Mouse (Mus musculus): ENCODE data around the gene Kdm8. TPM values are rescaled to one million over a fixed set of nuclear protein-coding genes. Genes with fewer than 3 reads are reported as not detected.
A peak's percentile ranks its signal among the peaks of the same experiment; 100 is the strongest.

Gene Kdm8
- total and polyA plus RNA-seq, 3 experiments: 1.2 to 4.5 (median 2.1) TPM

DNA sequence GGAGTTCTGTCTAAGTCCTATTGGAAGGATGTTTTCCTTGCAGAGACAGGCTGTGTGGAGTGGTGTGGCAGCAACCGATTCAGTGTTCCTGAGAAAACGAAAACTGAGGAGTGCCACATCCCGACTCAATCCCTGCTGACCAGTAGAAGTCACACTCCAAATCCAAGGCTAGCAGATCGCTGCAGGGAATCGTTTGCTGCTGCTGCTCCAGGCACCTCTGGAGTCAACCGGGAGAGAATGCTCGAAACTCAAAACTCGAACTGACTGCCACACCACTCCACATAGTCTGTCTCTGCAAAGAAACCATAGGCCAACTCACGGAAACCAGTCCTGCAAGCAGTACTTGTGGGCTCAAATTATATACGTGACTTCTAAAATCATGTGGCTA is 406 bp upstream of the Kdm8 start:
- DNase-seq (ENCODE audit: low spot score) (no peak), ATAC-seq (ENCODE audit: extremely low read depth, insufficient number of reproducible peaks, low FRiP score, poor library complexity, severe bottlenecking) (no peak)
- H3K36me3 ChIP-seq (replicated peaks): peaks cover 17% of the 10 kb centered on the region
- no peak for TF ChIP-seq GATA2 (IDR thresholded peaks at IDR 0.05; ENCODE audit: borderline replicate concordance, low read depth, low read length)
- TF ChIP-seq CTCF (IDR thresholded peaks at IDR 0.05; ENCODE audit: low read depth, low read length): no peak
- TF ChIP-seq TAL1 (conservative IDR thresholded peaks at IDR 0.05; ENCODE audit: low read depth, low read length): no peak
- TF ChIP-seq POLR2AphosphoS5 (IDR thresholded peaks at IDR 0.05; ENCODE audit: insufficient replicate concordance, low read depth, low read length): no peak
- TF ChIP-seq GATA1 (IDR thresholded peaks at IDR 0.05; ENCODE audit: borderline replicate concordance, low read length): no peak
- H3K4me1 ChIP-seq (ENCODE audit: insufficient read depth, low read depth, low read length): peaks cover 37% of the 10 kb centered on the region
- peaks cover 10% of the 10 kb centered on the region for H3K9me3 ChIP-seq (replicated peaks)
- H3K27me3 ChIP-seq (ENCODE audit: insufficient read depth, low read length): no peaks in the 10 kb centered on the region
- H3K4me3 ChIP-seq (ENCODE audit: low read depth, low read length): peak overlapping the region; percentile 76

DNA sequence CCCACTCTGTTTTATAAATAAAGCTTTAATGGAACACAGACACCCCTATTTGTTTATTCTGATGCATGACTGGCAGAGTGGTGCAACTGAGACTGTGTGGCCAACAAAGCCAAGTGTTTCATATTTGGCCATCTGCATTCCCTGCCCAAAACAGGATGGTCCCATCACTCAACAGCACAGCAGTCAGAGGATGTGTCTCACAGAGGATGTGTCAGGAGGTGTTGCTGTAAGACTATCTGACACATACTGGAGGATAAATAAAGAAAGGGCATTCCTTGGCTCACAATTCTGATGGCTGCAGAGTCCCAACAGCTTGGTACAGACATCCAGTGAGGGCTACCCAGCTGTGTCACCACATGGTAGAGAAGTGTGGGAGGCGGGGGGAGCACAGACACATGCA is 6.2 kb downstream of the Kdm8 start:
- H3K9me3 ChIP-seq (replicated peaks): peaks cover 6% of the 10 kb centered on the region
- DNase-seq (ENCODE audit: low spot score) (no peak), ATAC-seq (ENCODE audit: extremely low read depth, insufficient number of reproducible peaks, low FRiP score, poor library complexity, severe bottlenecking) (no peak)
- H3K4me1 ChIP-seq (ENCODE audit: insufficient read depth, low read depth, low read length): peaks cover 14% of the 10 kb centered on the region
- no peaks in the 10 kb centered on the region for H3K27me3 ChIP-seq (ENCODE audit: insufficient read depth, low read length)
- H3K36me3 ChIP-seq (replicated peaks): peaks cover 78% of the 10 kb centered on the region
- H3K4me3 ChIP-seq (ENCODE audit: low read depth, low read length): no peak overlapping the region
- TF ChIP-seq GATA2 (IDR thresholded peaks at IDR 0.05; ENCODE audit: borderline replicate concordance, low read depth, low read length) (no peak), CTCF (IDR thresholded peaks at IDR 0.05; ENCODE audit: low read depth, low read length) (no peak), POLR2AphosphoS5 (IDR thresholded peaks at IDR 0.05; ENCODE audit: insufficient replicate concordance, low read depth, low read length) (no peak), TAL1 (conservative IDR thresholded peaks at IDR 0.05; ENCODE audit: low read depth, low read length) (no peak), GATA1 (IDR thresholded peaks at IDR 0.05; ENCODE audit: borderline replicate concordance, low read length) (no peak)

- peaks cover 4% of the 10 kb centered on the region for H3K9me3 ChIP-seq (replicated peaks)
- no peaks in the 10 kb centered on the region for H3K27me3 ChIP-seq (ENCODE audit: insufficient read depth, low read length)
- peaks cover 80% of the 10 kb centered on the region for H3K36me3 ChIP-seq (replicated peaks)
- no peak overlapping the region for H3K4me3 ChIP-seq (ENCODE audit: low read depth, low read length)
- no peak for DNase-seq (ENCODE audit: low spot score)
- H3K4me1 ChIP-seq (ENCODE audit: insufficient read depth, low read depth, low read length): peaks cover 13% of the 10 kb centered on the region; the same call in 1 of the 2 replicates
- no peak for ATAC-seq (ENCODE audit: extremely low read depth, insufficient number of reproducible peaks, low FRiP score, poor library complexity, severe bottlenecking)
- TF ChIP-seq CTCF (IDR thresholded peaks at IDR 0.05; ENCODE audit: low read depth, low read length) (no peak), GATA2 (IDR thresholded peaks at IDR 0.05; ENCODE audit: borderline replicate concordance, low read depth, low read length) (no peak)
Measured at GRCm38 (mm10) chr7:125451078-125451477, 6.6 kb downstream of the Kdm8 start.

DNA sequence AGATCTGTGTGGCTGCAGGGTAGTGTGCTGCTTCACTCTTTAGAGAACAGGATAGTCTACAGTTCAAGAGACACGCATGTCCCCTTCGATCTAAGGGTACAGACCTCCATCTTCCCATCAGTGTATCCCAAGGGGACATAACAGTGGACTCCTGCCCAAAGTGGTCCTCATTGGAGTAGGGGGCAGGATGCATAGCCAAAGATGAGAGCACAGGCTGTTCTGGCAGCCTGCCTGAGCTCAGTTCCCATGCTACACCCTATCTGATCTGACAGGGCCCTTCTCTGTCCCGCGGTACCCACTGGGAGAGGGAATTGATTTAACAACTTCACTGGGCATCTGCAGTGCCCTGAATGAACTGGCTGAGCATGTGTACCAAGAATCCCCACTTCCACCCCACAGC is 9.2 kb downstream of the Kdm8 start:
- Histone ChIP-seq H3K4me3 (ENCODE audit: low read depth, low read length) (no peak overlapping the region), H3K4me1 (ENCODE audit: insufficient read depth, low read depth, low read length) (peaks cover 9% of the 10 kb centered on the region; the same call in 1 of the 2 replicates), H3K36me3 (replicated peaks) (peaks cover 81% of the 10 kb centered on the region), H3K27me3 (ENCODE audit: insufficient read depth, low read length) (no peaks in the 10 kb centered on the region), H3K9me3 (replicated peaks) (no peaks in the 10 kb centered on the region)
- ATAC-seq (ENCODE audit: extremely low read depth, insufficient number of reproducible peaks, low FRiP score, poor library complexity, severe bottlenecking) (no peak), DNase-seq (ENCODE audit: low spot score) (no peak)
- no peak for TF ChIP-seq TAL1 (conservative IDR thresholded peaks at IDR 0.05; ENCODE audit: low read depth, low read length)
- no peak for TF ChIP-seq GATA1 (IDR thresholded peaks at IDR 0.05; ENCODE audit: borderline replicate concordance, low read length)
- TF ChIP-seq CTCF (IDR thresholded peaks at IDR 0.05; ENCODE audit: low read depth, low read length): no peak
- no peak for TF ChIP-seq POLR2AphosphoS5 (IDR thresholded peaks at IDR 0.05; ENCODE audit: insufficient replicate concordance, low read depth, low read length)

DNA sequence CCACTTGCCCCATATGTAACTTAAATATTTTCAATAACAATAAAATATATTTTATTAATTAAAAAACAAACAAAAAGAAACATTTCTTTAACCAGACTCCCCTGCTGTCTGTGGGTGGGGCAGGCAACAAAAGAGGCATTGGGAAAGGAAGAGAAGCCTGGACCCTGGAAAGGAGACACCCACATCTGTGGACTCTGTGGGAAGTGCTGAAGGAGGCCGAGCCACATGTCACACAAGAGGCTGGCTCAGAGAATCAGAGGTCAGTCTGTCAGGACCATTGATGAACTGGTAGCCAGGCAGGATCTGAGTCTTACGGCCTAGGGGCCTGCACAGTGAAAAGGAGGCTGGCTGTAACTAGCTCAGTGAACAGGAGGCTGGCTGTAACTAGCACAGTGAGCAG is 17.7 kb downstream of the Kdm8 start:
- Histone ChIP-seq H3K9me3 (replicated peaks) (no peaks in the 10 kb centered on the region), H3K36me3 (replicated peaks) (peaks cover 57% of the 10 kb centered on the region), H3K4me1 (ENCODE audit: insufficient read depth, low read depth, low read length) (peaks cover 4% of the 10 kb centered on the region; the same call in 1 of the 2 replicates), H3K27me3 (ENCODE audit: insufficient read depth, low read length) (no peaks in the 10 kb centered on the region), H3K4me3 (ENCODE audit: low read depth, low read length) (no peak overlapping the region)
- ATAC-seq (ENCODE audit: extremely low read depth, insufficient number of reproducible peaks, low FRiP score, poor library complexity, severe bottlenecking) (no peak), DNase-seq (ENCODE audit: low spot score) (no peak)
- no peak for TF ChIP-seq POLR2AphosphoS5 (IDR thresholded peaks at IDR 0.05; ENCODE audit: insufficient replicate concordance, low read depth, low read length)
- TF ChIP-seq TAL1 (conservative IDR thresholded peaks at IDR 0.05; ENCODE audit: low read depth, low read length): no peak
- TF ChIP-seq GATA1 (IDR thresholded peaks at IDR 0.05; ENCODE audit: borderline replicate concordance, low read length): no peak
- no peak for TF ChIP-seq CTCF (IDR thresholded peaks at IDR 0.05; ENCODE audit: low read depth, low read length)
- no peak for TF ChIP-seq GATA2 (IDR thresholded peaks at IDR 0.05; ENCODE audit: borderline replicate concordance, low read depth, low read length)

GRCm38 (mm10) chr7:125469937-125470336 is 25.5 kb downstream of the Kdm8 start:
- Histone ChIP-seq H3K9me3 (replicated peaks) (no peaks in the 10 kb centered on the region), H3K36me3 (replicated peaks) (peaks cover 82% of the 10 kb centered on the region), H3K27me3 (ENCODE audit: insufficient read depth, low read length) (no peaks in the 10 kb centered on the region), H3K4me1 (ENCODE audit: insufficient read depth, low read depth, low read length) (peaks cover 61% of the 10 kb centered on the region), H3K4me3 (ENCODE audit: low read depth, low read length) (no peak overlapping the region)
- ATAC-seq (ENCODE audit: extremely low read depth, insufficient number of reproducible peaks, low FRiP score, poor library complexity, severe bottlenecking) (no peak), DNase-seq (ENCODE audit: low spot score) (peak; percentile 65)
- peak; percentile 91 for TF ChIP-seq CTCF (IDR thresholded peaks at IDR 0.05; ENCODE audit: low read depth, low read length)
- no peak for TF ChIP-seq GATA2 (IDR thresholded peaks at IDR 0.05; ENCODE audit: borderline replicate concordance, low read depth, low read length)
- TF ChIP-seq TAL1 (conservative IDR thresholded peaks at IDR 0.05; ENCODE audit: low read depth, low read length): no peak

DNA sequence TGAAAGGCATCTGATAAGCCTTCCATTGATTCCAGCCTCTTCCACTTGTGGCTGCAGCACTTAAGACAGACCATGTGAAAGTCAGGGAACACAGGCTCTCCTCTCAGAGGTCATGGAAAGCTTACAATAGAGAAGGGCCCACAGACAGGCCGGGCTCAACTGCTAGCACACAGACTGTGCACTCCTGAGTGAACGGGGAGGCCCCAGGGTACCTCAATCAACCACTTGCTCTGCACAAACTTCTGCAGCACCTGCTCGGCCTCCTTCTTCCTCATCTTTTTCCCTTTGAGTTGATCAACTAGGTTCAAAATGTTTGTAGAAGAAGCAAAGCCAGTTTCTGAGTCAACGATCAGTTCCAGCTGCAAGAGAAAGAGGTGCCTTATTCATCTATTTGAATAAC is 26.4 kb downstream of the Kdm8 start:
- no peak overlapping the region; the same call in 1 of the 2 replicates for H3K4me3 ChIP-seq (ENCODE audit: low read depth, low read length)
- H3K4me1 ChIP-seq (ENCODE audit: insufficient read depth, low read depth, low read length): peaks cover 70% of the 10 kb centered on the region
- H3K9me3 ChIP-seq (replicated peaks): no peaks in the 10 kb centered on the region
- H3K36me3 ChIP-seq (replicated peaks): peaks cover 82% of the 10 kb centered on the region
- TF ChIP-seq POLR2AphosphoS5 (IDR thresholded peaks at IDR 0.05; ENCODE audit: insufficient replicate concordance, low read depth, low read length) (no peak), GATA2 (IDR thresholded peaks at IDR 0.05; ENCODE audit: borderline replicate concordance, low read depth, low read length) (no peak), TAL1 (conservative IDR thresholded peaks at IDR 0.05; ENCODE audit: low read depth, low read length) (no peak), GATA1 (IDR thresholded peaks at IDR 0.05; ENCODE audit: borderline replicate concordance, low read length) (no peak), CTCF (IDR thresholded peaks at IDR 0.05; ENCODE audit: low read depth, low read length) (no peak)
- ATAC-seq (ENCODE audit: extremely low read depth, insufficient number of reproducible peaks, low FRiP score, poor library complexity, severe bottlenecking): no peak
- H3K27me3 ChIP-seq (ENCODE audit: insufficient read depth, low read length): no peaks in the 10 kb centered on the region
- DNase-seq (ENCODE audit: low spot score): no peak

Measured in G1E (cell line).